Mouse (Mus musculus) ES-Bruce4 (cell line): ENCODE results near the gene Dennd2a.

Experiments
- CTCF ChIP-seq: IDR thresholded peaks from one replicate; pipeline ENCODE4 v1.8.1; 2011; ENCODE audit warnings: low read depth, low read length
- EP300 ChIP-seq: IDR thresholded peaks from 2 replicates; pipeline ENCODE4 v1.6.1; 2011; ENCODE audit warnings: low read depth, low read length; ENCODE audit not compliant: insufficient read depth
- POLR2A ChIP-seq: IDR thresholded peaks from one replicate; pipeline ENCODE4 v1.8.1; 2011; ENCODE audit warnings: low read length; ENCODE audit not compliant: insufficient read depth

- no peak for TF ChIP-seq POLR2A
- no peak for TF ChIP-seq CTCF
- TF ChIP-seq EP300: no peak
Observed at GRCm38 (mm10) chr6:39492161-39492560, 65.5 kb downstream of the Dennd2a start.
